Mouse (Mus musculus) leukemia stem cell, adult 10-12 weeks (primary cell): ENCODE measurements around the gene Gm11634. TPM values are rescaled to one million over a fixed set of nuclear protein-coding genes. Genes with fewer than 3 reads are reported as not detected.

Experiments
- polyA plus RNA-seq: library from polyadenylated mRNA; stranded (reverse); fragments of >175 nt; gene quantifications from 2 replicates; pipeline ENCODE4 v1.2.3, GENCODE M21; 2012; ENCODE audit warnings: low replicate concordance

The Gm11634 gene
- not detected in 2 replicates for polyA plus RNA-seq

DNA sequence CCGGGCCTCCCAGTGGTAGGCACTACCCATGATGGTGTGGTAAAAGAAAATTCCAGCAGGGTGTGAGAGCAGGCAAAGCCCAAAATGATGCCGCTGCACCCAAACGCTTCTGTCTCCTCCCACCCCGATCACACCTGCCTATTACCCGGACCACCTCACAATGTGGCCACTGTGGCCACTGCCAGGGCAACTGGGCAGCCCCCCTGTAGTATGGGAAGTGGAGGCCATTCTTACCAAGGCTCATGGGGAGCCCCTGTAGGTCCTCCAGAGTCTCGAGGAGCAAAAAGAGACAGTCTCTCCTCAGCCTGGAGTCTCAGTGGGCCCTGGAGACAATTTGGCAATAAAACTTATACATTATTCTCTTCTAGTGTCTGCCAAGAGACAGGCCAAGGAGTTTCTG lies at the start of gene Gm11634:
Gm11634 (minus strand) TSS at position 101 of the 400 bp plus-strand sequence.

DNA sequence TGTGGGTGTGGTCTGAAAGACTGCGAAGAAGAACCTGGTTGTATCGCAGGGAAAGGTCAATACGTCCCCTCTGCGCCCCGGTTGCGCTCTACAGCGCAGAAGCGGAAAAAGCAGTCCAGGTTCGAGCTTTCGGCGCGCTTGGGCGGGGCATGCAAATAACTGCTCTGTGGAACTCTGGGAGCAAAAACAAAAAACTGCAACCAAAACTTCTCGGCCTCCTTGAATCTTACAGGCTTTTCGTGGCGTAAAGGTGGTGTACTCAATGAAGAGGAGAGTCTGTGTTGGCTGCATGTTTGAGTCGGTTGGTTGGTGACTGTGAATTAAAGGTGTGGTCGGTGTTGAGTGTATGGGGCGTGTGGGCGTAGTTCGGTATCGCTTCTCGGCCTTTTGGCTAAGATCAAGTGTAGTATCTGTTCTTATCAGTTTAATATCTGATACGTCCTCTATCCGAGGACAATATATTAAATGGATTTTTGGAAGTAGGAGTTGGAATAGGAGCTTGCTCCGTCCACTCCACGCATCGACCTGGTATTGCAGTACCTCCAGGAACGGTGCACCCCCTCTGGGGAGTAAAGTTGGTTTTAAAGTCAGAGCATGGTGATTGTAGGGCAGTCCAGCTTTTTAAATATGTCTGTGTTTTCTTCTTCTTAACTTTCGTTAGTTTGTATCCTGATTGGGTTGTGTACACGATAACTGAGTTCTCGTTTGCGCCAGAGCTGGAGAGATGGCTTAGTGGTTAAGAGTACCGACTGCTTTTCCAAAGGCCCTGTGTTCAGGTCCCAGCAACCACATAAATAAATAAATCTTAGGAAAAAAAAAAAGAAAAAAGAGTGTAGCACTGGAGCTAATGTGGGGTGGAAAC lies 28.2 kb upstream of the Gm11634 start, which contains the start of gene Rdm1:
Rdm1 (plus strand) TSS at position 201 of the 862 bp plus-strand sequence.

DNA sequence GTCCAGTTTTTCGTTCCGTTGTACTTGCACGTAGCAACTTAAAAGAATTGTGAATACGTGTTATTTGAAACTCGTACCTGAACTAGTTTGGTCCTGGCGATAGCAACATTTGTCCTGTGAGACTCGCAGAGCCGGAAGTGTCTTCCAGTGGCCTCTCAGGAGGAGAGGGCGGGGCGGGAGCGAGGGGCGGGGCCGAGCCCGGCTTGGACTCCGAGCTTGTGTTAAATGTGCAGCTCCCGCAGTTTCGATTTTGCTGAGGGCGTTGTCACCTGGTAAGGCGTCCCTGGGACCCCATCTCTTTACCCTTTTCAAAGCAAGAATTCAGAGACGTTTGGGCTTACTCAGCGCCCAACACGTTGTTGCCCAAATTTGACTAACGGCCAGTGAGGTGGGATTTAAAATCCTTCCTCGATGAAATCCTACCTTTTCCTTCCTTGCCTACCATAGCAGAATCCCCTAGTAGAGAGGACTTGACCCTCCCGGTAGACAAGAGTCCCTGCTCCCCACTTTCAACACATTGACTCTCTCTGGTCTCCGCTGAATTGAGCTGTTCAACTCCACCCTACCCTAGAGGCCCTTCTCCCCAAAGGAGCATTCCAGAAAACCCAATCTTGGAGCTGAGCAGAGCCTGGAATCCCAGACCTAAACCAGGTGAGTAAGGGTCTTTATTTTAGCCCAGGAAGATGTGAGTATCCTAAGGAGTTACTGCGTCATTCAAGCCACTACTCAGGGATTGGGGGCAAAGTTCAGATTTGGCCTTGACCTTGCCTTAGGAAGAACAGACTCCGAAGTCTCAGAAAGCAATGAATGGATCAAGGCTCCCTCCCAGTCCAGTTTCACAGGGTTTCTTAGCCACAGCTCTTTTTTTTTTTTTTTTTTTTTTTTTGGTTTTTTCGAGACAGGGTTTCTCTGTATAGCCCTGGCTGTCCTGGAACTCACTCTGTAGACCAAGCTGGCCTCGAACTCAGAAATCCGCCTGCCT lies 16.7 kb downstream of the Gm11634 start, which contains the start of gene Tmem106a:
Tmem106a (plus strand) TSS at position 189 of the 982 bp plus-strand sequence.

DNA sequence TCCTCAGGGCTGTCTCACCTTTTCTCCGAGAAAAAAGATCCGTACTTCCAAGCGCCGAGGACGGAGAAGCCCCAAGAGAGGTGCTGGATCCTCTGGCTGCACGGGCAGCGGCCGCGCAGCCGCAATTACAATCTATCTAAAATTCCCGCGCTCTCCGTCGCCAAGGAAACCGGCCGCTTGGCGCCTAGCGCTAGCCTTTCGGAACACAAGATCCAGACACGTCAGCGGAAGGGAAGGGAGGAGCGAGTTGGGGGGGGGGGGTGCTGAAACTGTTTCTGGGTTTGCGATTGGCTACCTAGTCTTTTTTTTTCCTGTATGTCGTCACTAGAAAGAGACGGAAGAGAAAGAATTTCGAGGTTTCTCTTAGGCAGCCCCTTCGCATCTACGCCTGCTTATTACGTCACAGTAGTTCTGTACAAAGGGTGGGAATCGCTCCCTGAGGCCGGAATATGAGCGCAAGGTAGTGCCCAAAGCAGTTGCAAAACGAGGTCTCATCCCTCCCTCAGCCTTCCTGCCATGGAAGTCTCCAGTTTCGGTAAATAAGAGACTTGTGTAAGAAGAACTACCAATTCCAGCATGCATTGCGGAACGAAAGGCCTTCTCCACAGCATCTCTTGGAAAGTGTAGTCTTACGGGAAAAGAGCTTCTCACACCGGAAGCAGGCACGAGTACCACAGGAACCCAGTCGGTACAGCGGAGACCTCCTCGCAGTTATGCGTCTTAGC lies 47.1 kb downstream of the Gm11634 start, which contains the start of the genes Brca1 and Nbr1:
Brca1 (minus strand) TSS at position 205 of the 725 bp plus-strand sequence.
Nbr1 (plus strand) TSS at position 399 of the 725 bp plus-strand sequence.

Other genes with a start within 250 kb of the Gm11634 start
- not detected in 2 replicates for gene G6pc, start 231.7 kb downstream of the Gm11634 start, polyA plus RNA-seq
- 38.8 and 49.0 TPM in 2 replicates for gene Aarsd1, start 181.6 kb downstream of the Gm11634 start, polyA plus RNA-seq
- 0.33 TPM in 1 of 2 replicates, not detected in the other for gene Gm27029, start 174.5 kb downstream of the Gm11634 start, polyA plus RNA-seq
- gene Rundc1, start 174.2 kb downstream of the Gm11634 start, polyA plus RNA-seq: 4.3 and 5.0 TPM in 2 replicates
- gene Ptges3l, start 173.9 kb downstream of the Gm11634 start, polyA plus RNA-seq: 0.16 and 0.95 TPM in 2 replicates
- gene Rpl27, start 157.0 kb downstream of the Gm11634 start, polyA plus RNA-seq: 98.1 and 303 TPM in 2 replicates
- 22.6 and 37.1 TPM in 2 replicates for gene Ifi35, start 150.8 kb downstream of the Gm11634 start, polyA plus RNA-seq
- gene Rnd2, start 134.3 kb downstream of the Gm11634 start, polyA plus RNA-seq: 3.2 and 4.2 TPM in 2 replicates
- 45.9 and 70.6 TPM in 2 replicates for gene Vat1, start 133.0 kb downstream of the Gm11634 start, polyA plus RNA-seq
- gene Brca1, start 47.3 kb downstream of the Gm11634 start, polyA plus RNA-seq: 0.80 and 24.6 TPM in 2 replicates
- 37.6 and 46.4 TPM in 2 replicates for gene Nbr1, start 47.1 kb downstream of the Gm11634 start, polyA plus RNA-seq
- gene Tmem106a, start 17.0 kb downstream of the Gm11634 start, polyA plus RNA-seq: 2.0 and 5.9 TPM in 2 replicates
- 4.8 and 7.8 TPM in 2 replicates for gene Rdm1, start 27.9 kb upstream of the Gm11634 start, polyA plus RNA-seq
- gene Arl4d, start 66.3 kb upstream of the Gm11634 start, polyA plus RNA-seq: 0.88 and 2.3 TPM in 2 replicates
- gene Dhx8, start 133.7 kb upstream of the Gm11634 start, polyA plus RNA-seq: 6.7 and 7.3 TPM in 2 replicates
- gene Etv4, start 186.1 kb upstream of the Gm11634 start, polyA plus RNA-seq: 11.2 and 14.7 TPM in 2 replicates